Mouse (Mus musculus) heart, adult 10 weeks (tissue): ENCODE results near the gene Wdr20rt. TPM values are rescaled to one million over a fixed set of nuclear protein-coding genes. Genes with fewer than 3 reads are reported as not detected.

Source experiments
- polyA plus RNA-seq: library from polyadenylated mRNA; stranded (reverse); fragments of 350-450 nt; fragmentation: Illumina TruSeq; extraction: RNeasy Lipid Tissue Mini Kit (QIAGEN cat#74804); gene quantifications from one replicate; pipeline ENCODE4 v1.2.3, GENCODE M21; 2014; ENCODE audit warnings: low read depth, low replicate concordance

Wdr20rt gene
- not detected for polyA plus RNA-seq

DNA sequence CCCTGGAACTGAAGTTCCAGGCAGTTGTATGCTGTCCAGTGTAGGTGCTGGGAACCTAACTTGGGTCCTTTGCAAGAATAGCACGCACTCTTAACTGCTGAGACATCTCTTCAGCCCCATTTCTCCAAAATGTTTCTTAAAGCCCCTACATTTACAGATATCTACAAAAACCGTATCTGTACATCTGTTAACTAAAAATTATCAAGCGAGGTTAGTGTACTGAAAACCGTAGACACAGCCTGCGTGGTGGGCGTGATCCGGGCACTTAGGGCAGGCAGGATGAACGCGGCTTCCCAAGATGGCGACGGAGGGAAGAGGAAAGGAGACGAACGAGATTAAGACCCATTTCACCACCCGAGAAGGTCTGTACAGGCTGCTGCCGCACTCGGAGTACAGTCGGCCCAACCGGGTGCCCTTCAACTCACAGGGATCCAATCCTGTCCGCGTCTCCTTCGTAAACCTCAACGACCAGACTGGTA lies at the start of gene Wdr20rt:
Gene Wdr20rt (plus strand): TSS at position 51 of the 479 bp plus-strand sequence.

Other genes with a start within 250 kb of the Wdr20rt start
- 24.0 TPM for gene Prpf39, start 189.2 kb upstream of the Wdr20rt start, polyA plus RNA-seq
- gene Fkbp3, start 151.5 kb upstream of the Wdr20rt start, polyA plus RNA-seq: 362 TPM
- gene Fancm, start 149.9 kb upstream of the Wdr20rt start, polyA plus RNA-seq: 1.8 TPM
- gene Mis18bp1, start 52.9 kb upstream of the Wdr20rt start, polyA plus RNA-seq: not detected